Mouse (Mus musculus) adrenal gland, postnatal 36 days (tissue): ENCODE measurements around the gene Vmn1r218. TPM values are rescaled to one million over a fixed set of nuclear protein-coding genes. Genes with fewer than 3 reads are reported as not detected.
"Not testable (repeated sequence)": the region's sequence is repeated elsewhere in the genome, so short reads cannot be mapped to it uniquely, and the experiment has no call there.

Experiments used
- DNase-seq, 2 experiments: peaks; one replicate each; pipeline ENCODE4 v3.0.0; 2021; ENCODE audit warnings: mixed read lengths in 1 of 2
- long read RNA-seq, 2 experiments: library from polyadenylated mRNA; stranded (forward); transcript quantifications; one replicate each; pipeline ENCODE4 v2.0.0; 2021; ENCODE audit warnings: borderline sequencing depth in 2 of 2
- total RNA-seq, 2 experiments: library from RNA; stranded (reverse); gene quantifications; 2 replicates each; pipeline ENCODE4 v1.2.3; 2021

Vmn1r218 gene
- total RNA-seq: not detected
- long read RNA-seq, experiment 1: 0 reads
- long read RNA-seq, experiment 2: 0 reads

GRCm38 (mm10) chr13:23133099-23133498 is at the start of gene Vmn1r218:
Vmn1r218 (plus strand) TSS chr13:23133155.
- no peak for DNase-seq

GRCm38 (mm10) chr13:23094386-23094785 is 38.6 kb upstream of the Vmn1r218 start:
- no peak for DNase-seq

- DNase-seq: not testable (repeated sequence)
Observed at GRCm38 (mm10) chr13:23118126-23118525, 14.8 kb upstream of the Vmn1r218 start, which contains the start of gene Vmn1r217. Vmn1r217 (minus strand) TSS chr13:23118226.

GRCm38 (mm10) chr13:23120611-23121010 is 12.3 kb upstream of the Vmn1r218 start:
- no peak for DNase-seq

- no peak for DNase-seq
Observed at GRCm38 (mm10) chr13:23133501-23133900, 546 bp downstream of the Vmn1r218 start.

- DNase-seq: no peak
Observed at GRCm38 (mm10) chr13:23138880-23139279, 5.9 kb downstream of the Vmn1r218 start.

- peak in 1 of 2 experiments; percentile 2 for DNase-seq
Observed at GRCm38 (mm10) chr13:23157848-23158247, 24.9 kb downstream of the Vmn1r218 start.

- no peak for DNase-seq
Observed at GRCm38 (mm10) chr13:23159012-23159411, 26.1 kb downstream of the Vmn1r218 start, which contains the start of gene Vmn1r219. Vmn1r219 (plus strand) TSS chr13:23159312.

GRCm38 (mm10) chr13:23166471-23166870 is 33.5 kb downstream of the Vmn1r218 start:
- not testable (repeated sequence) for DNase-seq

GRCm38 (mm10) chr13:23187875-23188274 is 54.9 kb downstream of the Vmn1r218 start, which contains the start of gene Vmn1r220:
Vmn1r220 (minus strand) TSS chr13:23187975.
- DNase-seq: no peak

Other genes with a start within 250 kb of the Vmn1r218 start
- gene Vmn1r212, start 248.9 kb upstream of the Vmn1r218 start, total RNA-seq: not detected
- gene Vmn1r213, start 125.5 kb upstream of the Vmn1r218 start, total RNA-seq: not detected
- not detected for gene Vmn1r214, start 102.7 kb upstream of the Vmn1r218 start, total RNA-seq
- gene Vmn1r215, start 65.1 kb upstream of the Vmn1r218 start, total RNA-seq: not detected
- gene Vmn1r217, start 14.9 kb upstream of the Vmn1r218 start, total RNA-seq: not detected
- gene Vmn1r219, start 26.2 kb downstream of the Vmn1r218 start, total RNA-seq: not detected
- not detected for gene Vmn1r220, start 54.8 kb downstream of the Vmn1r218 start, total RNA-seq
- gene Vmn1r221, start 81.0 kb downstream of the Vmn1r218 start, total RNA-seq: not detected
- gene Vmn1r222, start 102.8 kb downstream of the Vmn1r218 start, total RNA-seq: not detected
- gene Vmn1r223, start 114.0 kb downstream of the Vmn1r218 start, total RNA-seq: not detected
- 10 to 100 TPM; 19.4 to 21.2 TPM for gene Zfp322a, start 236.1 kb downstream of the Vmn1r218 start, total RNA-seq